Mouse (Mus musculus): Measurements from ENCODE around the gene A030005K14Rik. TPM values are rescaled to one million over a fixed set of nuclear protein-coding genes. Genes with fewer than 3 reads are reported as not detected.

A030005K14Rik gene
- polyA plus RNA-seq, 1 experiment from 2014 or later, result not detected

DNA sequence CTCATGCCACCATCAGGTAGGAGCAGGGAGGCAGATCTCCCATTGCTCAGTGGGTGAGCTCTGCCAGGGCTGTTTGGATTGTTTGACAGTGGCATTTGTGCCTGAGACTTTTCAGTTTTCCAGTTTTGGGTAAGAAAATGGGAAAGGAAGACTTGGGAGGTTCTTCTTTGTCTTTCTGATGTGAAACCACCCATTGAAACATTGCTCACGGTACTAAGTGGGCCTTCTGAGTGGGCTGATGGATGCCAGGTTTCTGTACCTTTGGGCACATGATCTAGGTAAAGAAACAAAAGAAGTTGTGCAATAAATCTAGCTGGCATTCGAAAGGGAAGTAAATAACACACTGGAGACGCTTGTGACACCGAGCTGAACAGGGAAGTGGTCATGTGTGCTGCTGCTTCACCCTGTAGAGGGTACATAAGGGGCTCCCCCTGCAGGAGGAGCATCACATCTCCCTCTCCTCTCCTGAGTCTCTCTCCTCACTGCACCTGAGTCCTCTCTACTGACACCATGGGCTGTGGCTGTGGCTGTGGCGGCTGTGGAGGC, 14.2 kb downstream of the A030005K14Rik start, which contains the start of gene Gm47969:
Gm47969 (plus strand) TSS at position 51 of the 546 bp plus-strand sequence.
- 84% methylated on average over 5 of the region's 5 CpGs for WGBS
- H3K36me3 ChIP-seq (ENCODE audit: control insufficient read depth, insufficient read depth, low read length), result no peaks in the 10 kb centered on the region
- no peak for ATAC-seq (ENCODE audit: insufficient number of reproducible peaks, insufficient read depth, low FRiP score, low read depth)

DNA sequence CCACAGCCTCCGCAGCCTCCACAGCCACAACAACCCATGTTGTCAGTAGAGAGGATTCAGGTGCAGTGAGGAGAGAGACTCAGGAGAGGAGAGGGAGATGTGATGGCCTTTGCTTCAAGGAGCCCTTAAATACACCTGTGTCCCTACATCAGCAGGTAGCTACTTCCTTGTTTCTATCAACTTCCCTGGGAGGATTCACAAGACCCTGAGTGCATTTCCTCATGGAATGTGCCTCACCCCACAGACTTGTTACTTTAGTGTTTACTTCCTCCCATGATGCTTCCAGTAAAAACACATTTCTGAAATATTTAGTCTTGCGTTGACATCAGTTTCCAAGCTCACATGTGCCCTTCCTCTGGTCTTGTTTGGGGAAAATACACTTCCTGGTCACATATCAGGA, 16.8 kb downstream of the A030005K14Rik start, which contains the start of gene Krtap28-10:
Krtap28-10 (minus strand) TSS at position 101 of the 400 bp plus-strand sequence.
- Histone ChIP-seq H3K27me3 (ENCODE audit: control insufficient read depth, insufficient read depth, low read length) (no peaks in the 10 kb centered on the region), H3K4me3 (ENCODE audit: low read depth, low read length) (no peak within 1 kb of the TSS), H3K4me1 (ENCODE audit: control insufficient read depth, insufficient read depth, low read length) (no peaks in the 10 kb centered on the region), H3K4me2 (replicated peaks; ENCODE audit: low read depth, low read length) (no peak within 1 kb of the TSS), H3K36me3 (ENCODE audit: control insufficient read depth, insufficient read depth, low read length) (no peaks in the 10 kb centered on the region), H3K9me3 (ENCODE audit: control insufficient read depth, low read depth, low read length) (no peaks in the 10 kb centered on the region), H3K27ac (ENCODE audit: low read length) (no peak within 1 kb of the TSS), H3K9ac (replicated peaks; ENCODE audit: low read depth, low read length) (no peak within 1 kb of the TSS)
- no peak for ATAC-seq (ENCODE audit: insufficient number of reproducible peaks, insufficient read depth, low FRiP score, low read depth)
- WGBS, result 89% methylated on average over 2 of the region's 2 CpGs

More for the DNA sequence above, 14.2 kb downstream of the A030005K14Rik start, which contains the start of gene Gm47969:
- Histone ChIP-seq H3K9ac (replicated peaks; ENCODE audit: low read depth, low read length) (no peak within 1 kb of the TSS), H3K27me3 (ENCODE audit: control insufficient read depth, insufficient read depth, low read length) (no peaks in the 10 kb centered on the region), H3K9me3 (ENCODE audit: control insufficient read depth, low read depth, low read length) (no peaks in the 10 kb centered on the region), H3K4me2 (replicated peaks; ENCODE audit: low read depth, low read length) (no peak within 1 kb of the TSS), H3K27ac (ENCODE audit: low read length) (no peak within 1 kb of the TSS), H3K4me1 (ENCODE audit: control insufficient read depth, insufficient read depth, low read length) (no peaks in the 10 kb centered on the region), H3K4me3 (ENCODE audit: low read depth, low read length) (no peak within 1 kb of the TSS)

DNA sequence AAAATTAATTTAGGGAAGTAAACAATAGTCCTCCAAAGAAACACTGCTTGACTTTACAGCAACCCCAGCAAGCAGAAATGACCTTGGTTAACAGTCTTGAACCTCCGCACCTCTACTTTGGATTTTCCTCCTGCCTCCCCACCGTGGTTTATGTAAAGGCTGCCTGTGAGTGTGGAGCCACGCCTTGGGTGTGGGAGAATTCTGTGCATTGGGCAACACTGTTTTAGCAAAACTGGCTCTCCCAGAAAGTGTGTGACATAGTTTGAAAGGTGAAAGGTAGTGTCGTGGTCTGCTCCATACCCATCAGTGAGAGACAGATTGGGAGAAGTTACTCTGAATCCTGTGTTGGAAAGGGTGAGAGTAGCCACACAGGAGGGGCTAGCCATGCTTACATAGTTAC, 20.1 kb downstream of the A030005K14Rik start:
- no peaks in the 10 kb centered on the region for H3K36me3 ChIP-seq (ENCODE audit: control insufficient read depth, insufficient read depth, low read length)
- no peaks in the 10 kb centered on the region for H3K4me1 ChIP-seq (ENCODE audit: control insufficient read depth, insufficient read depth, low read length)
- ATAC-seq (ENCODE audit: insufficient number of reproducible peaks, insufficient read depth, low FRiP score, low read depth), result no peak
- H3K9me3 ChIP-seq (ENCODE audit: control insufficient read depth, low read depth, low read length), result no peaks in the 10 kb centered on the region
- no peak overlapping the region for H3K9ac ChIP-seq (replicated peaks; ENCODE audit: low read depth, low read length)
- no peak overlapping the region for H3K4me2 ChIP-seq (replicated peaks; ENCODE audit: low read depth, low read length)
- WGBS, result 62% methylated on average over 4 of the region's 4 CpGs
- H3K4me3 ChIP-seq (ENCODE audit: low read depth, low read length), result no peak overlapping the region
- no peaks in the 10 kb centered on the region for H3K27me3 ChIP-seq (ENCODE audit: control insufficient read depth, insufficient read depth, low read length)
- H3K27ac ChIP-seq (ENCODE audit: low read length), result no peak overlapping the region

DNA sequence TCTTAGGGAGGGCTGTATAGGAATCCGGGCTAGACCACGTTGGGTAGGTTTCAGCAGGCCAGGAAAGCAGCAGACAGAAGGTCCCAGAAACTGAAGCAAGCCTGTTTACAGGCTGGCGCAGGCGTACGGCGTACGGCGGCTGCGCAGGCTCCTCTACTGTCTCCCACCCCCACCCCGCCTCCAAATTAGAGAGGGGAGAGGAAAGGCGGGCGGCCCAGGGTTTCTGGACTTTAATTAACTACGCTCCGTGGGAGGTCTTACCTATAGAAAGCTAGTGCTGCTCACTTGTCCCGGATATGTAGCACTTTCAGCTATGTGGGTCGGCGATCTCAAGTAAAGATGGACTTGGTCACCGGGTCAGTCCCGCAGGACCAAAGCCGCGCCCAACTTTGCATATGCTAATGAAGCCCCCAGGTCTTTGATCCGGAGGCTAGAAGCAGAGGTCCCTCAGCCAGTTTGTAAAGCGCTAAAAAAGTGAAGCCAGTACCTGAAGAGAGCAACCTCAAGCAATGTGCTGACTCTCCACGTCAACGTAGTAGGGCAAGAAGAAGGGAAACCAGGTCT, 21.0 kb downstream of the A030005K14Rik start, which contains the start of gene Slc19a3:
Slc19a3 (minus strand) TSS at position 340 of the 564 bp plus-strand sequence.
- under 1% methylated on average over 25 of the region's 25 CpGs for WGBS
- H3K27ac ChIP-seq (ENCODE audit: low read length), result 0 out of 2 replicates have a peak within 1 kb of the TSS, but pooled peaks have one; percentile 17
- H3K27me3 ChIP-seq (ENCODE audit: control insufficient read depth, insufficient read depth, low read length), result no peaks in the 10 kb centered on the region
- peak within 1 kb of the TSS; percentile 48 for H3K4me3 ChIP-seq (ENCODE audit: low read depth, low read length)
- no peaks in the 10 kb centered on the region for H3K36me3 ChIP-seq (ENCODE audit: control insufficient read depth, insufficient read depth, low read length)
- peak within 1 kb of the TSS; percentile 59 for H3K4me2 ChIP-seq (replicated peaks; ENCODE audit: low read depth, low read length)
- H3K9ac ChIP-seq (replicated peaks; ENCODE audit: low read depth, low read length), result no peak within 1 kb of the TSS; the same call in 1 of the 2 replicates
- no peaks in the 10 kb centered on the region for H3K4me1 ChIP-seq (ENCODE audit: control insufficient read depth, insufficient read depth, low read length)
- H3K9me3 ChIP-seq (ENCODE audit: control insufficient read depth, low read depth, low read length), result no peaks in the 10 kb centered on the region
- ATAC-seq (ENCODE audit: insufficient number of reproducible peaks, insufficient read depth, low FRiP score, low read depth), result peak; percentile 86

DNA sequence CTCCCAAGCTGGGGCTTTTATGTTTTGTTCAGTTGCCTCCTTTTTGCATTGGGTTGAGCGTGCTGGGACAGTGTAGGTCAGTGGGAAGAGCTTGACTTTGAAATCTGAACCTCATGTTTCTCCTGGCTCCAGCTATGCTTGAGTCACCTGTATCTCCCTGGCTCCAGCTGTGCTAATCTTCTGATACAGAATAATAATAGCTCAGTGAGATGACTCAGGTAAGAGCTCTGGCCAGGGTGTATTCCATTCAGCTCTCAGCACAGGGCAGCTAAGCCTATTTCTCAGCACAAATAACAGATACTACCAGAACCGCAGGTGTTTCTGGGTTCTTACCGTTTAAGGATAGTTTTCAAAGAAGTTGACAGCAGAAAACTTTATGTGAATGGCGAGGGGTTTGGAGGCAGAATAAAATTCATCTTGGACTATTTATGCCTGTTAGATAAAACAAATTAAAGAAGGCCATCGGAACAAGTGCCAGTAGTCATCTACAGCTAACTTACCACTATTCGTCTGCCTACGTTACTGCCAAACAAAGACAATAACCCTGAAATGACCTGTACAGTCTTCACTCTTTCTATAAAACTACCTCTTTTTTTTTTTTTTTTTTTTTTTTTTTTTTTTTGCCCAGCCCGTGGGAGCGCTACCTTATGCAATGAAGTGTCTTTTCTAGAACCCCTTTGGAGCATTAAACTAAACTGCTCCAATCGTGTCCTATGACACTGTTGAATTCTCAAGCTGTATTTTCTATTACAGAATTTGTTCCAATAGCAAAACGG, 22.1 kb downstream of the A030005K14Rik start:
- Histone ChIP-seq H3K9ac (replicated peaks; ENCODE audit: low read depth, low read length) (no peak overlapping the region), H3K9me3 (ENCODE audit: control insufficient read depth, low read depth, low read length) (no peaks in the 10 kb centered on the region), H3K27me3 (ENCODE audit: control insufficient read depth, insufficient read depth, low read length) (no peaks in the 10 kb centered on the region), H3K27ac (ENCODE audit: low read length) (no peak overlapping the region), H3K4me3 (ENCODE audit: low read depth, low read length) (no peak overlapping the region; the same call in 1 of the 2 replicates), H3K4me2 (replicated peaks; ENCODE audit: low read depth, low read length) (no peak overlapping the region), H3K4me1 (ENCODE audit: control insufficient read depth, insufficient read depth, low read length) (no peaks in the 10 kb centered on the region), H3K36me3 (ENCODE audit: control insufficient read depth, insufficient read depth, low read length) (no peaks in the 10 kb centered on the region)
- WGBS, result 73% methylated on average over 11 of the region's 11 CpGs
- ATAC-seq (ENCODE audit: insufficient number of reproducible peaks, insufficient read depth, low FRiP score, low read depth), result no peak

DNA sequence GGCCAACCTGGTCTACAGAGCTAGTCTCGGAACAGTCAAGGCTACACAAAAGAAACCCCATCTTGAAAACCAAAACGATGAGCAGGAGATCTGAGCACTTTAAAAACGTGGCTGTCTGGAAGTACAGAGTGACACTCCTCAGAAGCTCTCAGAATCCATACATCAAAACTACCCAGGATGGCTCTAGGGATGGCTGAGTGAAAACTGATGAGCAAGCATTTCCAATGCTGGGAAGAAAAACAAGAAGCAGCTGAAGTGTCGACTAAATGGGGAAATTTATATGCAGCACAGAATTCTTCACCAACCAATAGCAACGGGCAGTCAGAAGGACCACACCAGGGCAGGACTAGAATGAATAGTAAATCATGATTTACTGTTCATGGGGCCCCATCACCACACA, 24.7 kb downstream of the A030005K14Rik start:
- no peak for ATAC-seq (ENCODE audit: insufficient number of reproducible peaks, insufficient read depth, low FRiP score, low read depth)
- WGBS, result 71% methylated on average over 5 of the region's 5 CpGs
- Histone ChIP-seq H3K9me3 (ENCODE audit: control insufficient read depth, low read depth, low read length) (no peaks in the 10 kb centered on the region), H3K27me3 (ENCODE audit: control insufficient read depth, insufficient read depth, low read length) (no peaks in the 10 kb centered on the region), H3K4me2 (replicated peaks; ENCODE audit: low read depth, low read length) (no peak overlapping the region), H3K27ac (ENCODE audit: low read length) (no peak overlapping the region), H3K4me1 (ENCODE audit: control insufficient read depth, insufficient read depth, low read length) (no peaks in the 10 kb centered on the region), H3K4me3 (ENCODE audit: low read depth, low read length) (no peak overlapping the region), H3K36me3 (ENCODE audit: control insufficient read depth, insufficient read depth, low read length) (no peaks in the 10 kb centered on the region), H3K9ac (replicated peaks; ENCODE audit: low read depth, low read length) (no peak overlapping the region)

DNA sequence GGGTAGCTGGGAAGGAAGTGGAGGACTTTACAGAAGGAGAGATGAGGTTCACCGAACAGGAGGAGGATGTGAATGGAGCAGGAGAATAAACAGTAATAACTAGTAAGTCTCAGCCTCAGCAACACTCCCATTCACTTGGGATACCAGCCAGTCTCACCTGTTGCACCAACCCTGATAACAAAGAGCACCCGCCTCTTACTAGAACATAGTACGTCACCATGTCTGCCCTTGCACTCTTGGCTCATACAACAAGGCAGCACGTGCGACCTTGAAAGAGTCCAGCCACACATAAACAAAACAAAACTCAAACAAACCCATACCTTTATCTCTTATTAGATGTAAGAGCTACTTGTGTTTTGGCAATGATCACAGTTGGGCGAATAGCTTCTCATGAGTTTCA, 26.7 kb downstream of the A030005K14Rik start:
- no peak overlapping the region for H3K4me3 ChIP-seq (ENCODE audit: low read depth, low read length)
- H3K27me3 ChIP-seq (ENCODE audit: control insufficient read depth, insufficient read depth, low read length), result no peaks in the 10 kb centered on the region
- H3K4me2 ChIP-seq (replicated peaks; ENCODE audit: low read depth, low read length), result no peak overlapping the region
- H3K4me1 ChIP-seq (ENCODE audit: control insufficient read depth, insufficient read depth, low read length), result no peaks in the 10 kb centered on the region
- H3K9me3 ChIP-seq (ENCODE audit: control insufficient read depth, low read depth, low read length), result no peaks in the 10 kb centered on the region
- H3K27ac ChIP-seq (ENCODE audit: low read length), result no peak overlapping the region
- ATAC-seq (ENCODE audit: insufficient number of reproducible peaks, insufficient read depth, low FRiP score, low read depth), result no peak
- H3K36me3 ChIP-seq (ENCODE audit: control insufficient read depth, insufficient read depth, low read length), result no peaks in the 10 kb centered on the region
- WGBS, result 84% methylated on average over 6 of the region's 6 CpGs
- H3K9ac ChIP-seq (replicated peaks; ENCODE audit: low read depth, low read length), result no peak overlapping the region

DNA sequence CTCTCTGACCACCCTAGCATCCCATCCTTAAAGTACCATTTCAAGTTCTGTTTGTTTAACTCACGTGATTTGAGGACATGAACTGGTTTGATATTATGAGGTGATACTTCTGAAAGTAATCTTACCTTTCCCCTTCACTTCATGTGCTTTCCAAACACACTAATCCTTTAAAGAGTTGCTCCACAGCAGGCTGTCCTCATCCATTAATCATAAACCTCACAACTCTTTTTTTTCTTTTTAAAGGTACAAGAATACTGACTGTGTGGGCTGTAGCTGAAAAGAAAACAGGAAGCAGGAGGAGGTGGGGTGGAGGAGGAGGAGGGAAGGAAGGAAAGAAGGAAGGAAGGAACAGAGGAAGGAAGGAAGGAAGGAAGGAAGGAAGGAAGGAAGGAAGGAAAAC, 27.2 kb downstream of the A030005K14Rik start:
- no peaks in the 10 kb centered on the region for H3K4me1 ChIP-seq (ENCODE audit: control insufficient read depth, insufficient read depth, low read length)
- WGBS, result 15% methylated on average over 1 of the region's 1 CpGs
- no peak for ATAC-seq (ENCODE audit: insufficient number of reproducible peaks, insufficient read depth, low FRiP score, low read depth)
- H3K27me3 ChIP-seq (ENCODE audit: control insufficient read depth, insufficient read depth, low read length), result no peaks in the 10 kb centered on the region
- no peaks in the 10 kb centered on the region for H3K36me3 ChIP-seq (ENCODE audit: control insufficient read depth, insufficient read depth, low read length)
- no peak overlapping the region for H3K27ac ChIP-seq (ENCODE audit: low read length)
- H3K9me3 ChIP-seq (ENCODE audit: control insufficient read depth, low read depth, low read length), result no peaks in the 10 kb centered on the region
- H3K9ac ChIP-seq (replicated peaks; ENCODE audit: low read depth, low read length), result no peak overlapping the region
- no peak overlapping the region for H3K4me3 ChIP-seq (ENCODE audit: low read depth, low read length)
- H3K4me2 ChIP-seq (replicated peaks; ENCODE audit: low read depth, low read length), result no peak overlapping the region

Measured in stomach, embryonic 14.5 days (tissue).